ENCODE assay signal across 16 mouse cellular contexts in genomic region chr4:45524602-45525001, GRCm38 (mm10). TPM values are rescaled to one million over a fixed set of nuclear protein-coding genes. Genes with fewer than 3 reads are reported as not detected.
A peak's percentile ranks its signal among the peaks of the same experiment; 100 is the strongest.
DNase-seq lines count a peak whose midpoint lies in the region; ATAC-seq and TF ChIP-seq lines count a peak whose summit lies in the region.
"Had no signal": no experiment of that assay in that cellular context is flagged by ENCODE, and none has a peak within 500 bp of the region (broad histone marks: within the 10 kb centered on the region; RNA-seq: fewer than 3 reads in every experiment).

No protein-coding gene starts in this region.

- DNase-seq in heart, embryonic 10.5 days (ENCODE audit: low spot score) = no peak
- DNase-seq in heart, adult 11 months = no peak
- DNase-seq in liver (peak; percentile 51), ZHBTc4 (ENCODE audit: low read depth, low spot score) (peak; percentile 36)
- DNase-seq in liver, embryonic 11.5 days (ENCODE audit: low spot score) = no peak
- DNase-seq in gastrocnemius, postnatal 14 days = no peak
- DNase-seq in left cerebral cortex, adult 18-20 months (ENCODE audit: low spot score in 2 of 2) = no peak
- DNase-seq: adrenal gland, adult 2 months; adrenal gland, postnatal 36 days; cerebellum, adult 2 months; cerebellum, postnatal 10 days; heart, postnatal 36 days had no signal

- H3K79me3 ChIP-seq in C2C12 (ENCODE audit: low read depth) = peaks cover 83% of the 10 kb centered on the region

- H3K9me3 ChIP-seq in heart, embryonic 10.5 days = no peaks in the 10 kb centered on the region
- H3K9me3 ChIP-seq in liver, embryonic 11.5 days (ENCODE audit: control insufficient read depth, low read length) = no peaks in the 10 kb centered on the region
- H3K9me3 ChIP-seq: forebrain, embryonic 15.5 days; heart, embryonic 13.5 days; hindbrain, embryonic 15.5 days had no signal

- no peak overlapping the region for H3ac ChIP-seq in C2C12 (ENCODE audit: control insufficient read depth, insufficient read length, low read depth)

- H3K27me3 ChIP-seq in heart, embryonic 10.5 days (ENCODE audit: insufficient read depth, poor library complexity, severe bottlenecking) = no peaks in the 10 kb centered on the region
- H3K27me3 ChIP-seq in liver, embryonic 11.5 days (replicated peaks; ENCODE audit: control insufficient read depth, insufficient read depth, low read length) = peaks cover 4% of the 10 kb centered on the region; the same call in 1 of the 2 replicates
- H3K27me3 ChIP-seq in C2C12 (ENCODE audit: control insufficient read depth, insufficient read depth, insufficient read length) = no peaks in the 10 kb centered on the region
- H3K27me3 ChIP-seq: forebrain, embryonic 15.5 days; heart, embryonic 13.5 days; hindbrain, embryonic 15.5 days had no signal

- peaks cover 78% of the 10 kb centered on the region for H3K4me1 ChIP-seq in heart, embryonic 10.5 days
- peaks cover 58% of the 10 kb centered on the region for H3K4me1 ChIP-seq in liver, embryonic 11.5 days (replicated peaks; ENCODE audit: control insufficient read depth, insufficient read depth, low read length)

- peaks cover 20% of the 10 kb centered on the region for H3K36me3 ChIP-seq in heart, embryonic 10.5 days
- peaks cover 2% of the 10 kb centered on the region; the same call in 1 of the 2 replicates for H3K36me3 ChIP-seq in liver, embryonic 11.5 days (ENCODE audit: control insufficient read depth, insufficient read depth, low read length)
- peaks cover 32% of the 10 kb centered on the region for H3K36me3 ChIP-seq in C2C12 (ENCODE audit: control insufficient read depth, insufficient read depth)
- H3K36me3 ChIP-seq: forebrain, embryonic 15.5 days; hindbrain, embryonic 15.5 days had no signal

- intact Hi-C loops in gastrocnemius, postnatal 14 days (cut with DNase I; ENCODE audit: low total_unique reads) = loop anchor here (5.0 kb wide), 1 partner anchor 57 kb away; no protein-coding TSS in a partner anchor

- H3K4me2 ChIP-seq in liver, embryonic 11.5 days = no peak overlapping the region
- H3K4me2 ChIP-seq: heart, embryonic 13.5 days; hindbrain, embryonic 15.5 days had no signal

- TF ChIP-seq CTCF in C2C12 (IDR thresholded peaks at IDR 0.05; ENCODE audit: control insufficient read depth, insufficient read depth, insufficient read length) = no peak

- no peak overlapping the region for H3K9ac ChIP-seq in liver, embryonic 11.5 days (ENCODE audit: low read depth, low read length)
- H3K9ac ChIP-seq: forebrain, embryonic 15.5 days; heart, embryonic 13.5 days; hindbrain, embryonic 15.5 days had no signal

- H3K4me3 ChIP-seq in heart, embryonic 10.5 days = no peak overlapping the region
- H3K4me3 ChIP-seq in liver, embryonic 11.5 days (ENCODE audit: low read depth, low read length) = no peak overlapping the region
- H3K4me3 ChIP-seq in C2C12 (ENCODE audit: insufficient read depth, poor library complexity, severe bottlenecking) = no peak overlapping the region
- H3K4me3 ChIP-seq: forebrain, embryonic 15.5 days; heart, embryonic 13.5 days; hindbrain, embryonic 15.5 days had no signal

- peaks cover 100% of the 10 kb centered on the region for H3K79me2 ChIP-seq in C2C12 (ENCODE audit: control insufficient read depth, insufficient read depth)

- WGBS in heart, embryonic 10.5 days = 86% methylated on average over 4 of the region's 4 CpGs
- 75% methylated on average over 4 of the region's 4 CpGs for WGBS in liver, embryonic 11.5 days

- no peak for ATAC-seq in liver, embryonic 11.5 days (replicated peaks; ENCODE audit: low FRiP score)
- ATAC-seq: forebrain, embryonic 15.5 days had no signal

- H3K27ac ChIP-seq in heart, embryonic 10.5 days = 0 out of 2 replicates have a peak overlapping the region, but pooled peaks have one; percentile 10
- H3K27ac ChIP-seq in liver, embryonic 11.5 days (ENCODE audit: low read depth, low read length) = no peak overlapping the region
- H3K27ac ChIP-seq: forebrain, embryonic 15.5 days; heart, embryonic 13.5 days; hindbrain, embryonic 15.5 days had no signal

TF ChIP-seq in C2C12, 6 proteins besides CTCF, POLR2A, EP300 and RAD21:
- TF ChIP-seq MYOD1 (IDR thresholded peaks at IDR 0.05; ENCODE audit: control insufficient read depth, insufficient read length, low read depth) (peak; percentile 68), FOSL1 (IDR thresholded peaks at IDR 0.05; ENCODE audit: insufficient read depth, low read length, poor library complexity, severe bottlenecking) (no peak)

RNA-seq across cellular contexts. Expression of gene Shb, which starts 7.7 kb away (rescaled TPM):
- polyA plus RNA-seq in heart, embryonic 10.5 days (2016; fragmentation: Nextera tagmentation; extraction: Ambion mirVana) = 8.2 and 8.3 TPM in 2 replicates
- polyA plus RNA-seq in liver, embryonic 11.5 days (2014; fragmentation: Nextera tagmentation; extraction: Ambion mirVana) = 6.1 and 6.2 TPM in 2 replicates
- polyA plus RNA-seq in C2C12 (2012; fragmentation: generic; extraction: Trizol) = 35.1 TPM
- total RNA-seq in gastrocnemius, postnatal 14 days (2021) = 1 to 10 TPM; 6.7 to 7.8 TPM
- total RNA-seq in left cerebral cortex, adult 18-20 months (2021) = 10 to 100 TPM in 1 of 2 experiments, 1 to 10 TPM in 1; 8.3 to 12.9 TPM

Comparison
In these comparisons a context has a peak if more than half of its experiments do, and no peak if none do; other contexts are left out.
1. DNase-seq: peak in liver (single experiment) and ZHBTc4 (single experiment); none in heart, embryonic 10.5 days (single experiment), heart, adult 11 months (single experiment), liver, embryonic 11.5 days (single experiment), gastrocnemius, postnatal 14 days (single experiment) and left cerebral cortex, adult 18-20 months (0 of 2).